Mouse (Mus musculus): Measurements from ENCODE around the gene Rwdd2b. TPM values are rescaled to one million over a fixed set of nuclear protein-coding genes. Genes with fewer than 3 reads are reported as not detected.

Rwdd2b gene
- polyA plus RNA-seq, 1 experiment from 2014 or later = 14.2 TPM

DNA sequence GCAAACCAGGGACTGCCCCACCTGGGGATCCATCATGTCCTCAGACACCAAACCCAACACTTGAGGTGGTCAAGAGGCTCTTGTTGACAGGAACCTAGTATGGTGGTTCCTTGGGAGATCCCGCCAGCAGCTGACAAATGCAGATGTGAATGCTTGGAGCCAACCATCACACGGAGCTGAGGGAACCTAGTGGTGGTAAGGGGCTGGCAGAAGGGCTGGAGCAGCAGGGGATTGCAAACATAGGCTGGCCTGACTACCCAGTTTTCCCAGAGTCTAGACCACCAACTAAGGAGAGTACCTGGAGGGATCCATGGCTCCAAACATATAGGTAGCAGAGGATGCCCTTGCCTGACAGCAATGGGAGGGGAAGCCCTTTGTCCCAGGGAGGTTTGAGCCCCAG is 12.9 kb upstream of the Rwdd2b start:
- DNase-seq (ENCODE audit: low spot score) = no peak
- no peak for ATAC-seq (ENCODE audit: low FRiP score)
- Histone ChIP-seq H3K4me1 (replicated peaks; ENCODE audit: control insufficient read depth, insufficient read depth, low read length) (no peaks in the 10 kb centered on the region; the same call in 1 of the 2 replicates), H3K27ac (ENCODE audit: low read depth, low read length) (no peak overlapping the region), H3K4me2 (replicated peaks; ENCODE audit: low read depth, low read length) (no peak overlapping the region), H3K27me3 (ENCODE audit: control insufficient read depth, insufficient read depth, low read length) (no peaks in the 10 kb centered on the region), H3K9me3 (ENCODE audit: control insufficient read depth, low read length) (no peaks in the 10 kb centered on the region), H3K4me3 (ENCODE audit: low read depth, low read length) (no peak overlapping the region), H3K9ac (ENCODE audit: low read depth, low read length) (no peak overlapping the region), H3K36me3 (ENCODE audit: control insufficient read depth, insufficient read depth, low read length) (no peaks in the 10 kb centered on the region)
- 92% methylated on average over 2 of the region's 2 CpGs for WGBS

DNA sequence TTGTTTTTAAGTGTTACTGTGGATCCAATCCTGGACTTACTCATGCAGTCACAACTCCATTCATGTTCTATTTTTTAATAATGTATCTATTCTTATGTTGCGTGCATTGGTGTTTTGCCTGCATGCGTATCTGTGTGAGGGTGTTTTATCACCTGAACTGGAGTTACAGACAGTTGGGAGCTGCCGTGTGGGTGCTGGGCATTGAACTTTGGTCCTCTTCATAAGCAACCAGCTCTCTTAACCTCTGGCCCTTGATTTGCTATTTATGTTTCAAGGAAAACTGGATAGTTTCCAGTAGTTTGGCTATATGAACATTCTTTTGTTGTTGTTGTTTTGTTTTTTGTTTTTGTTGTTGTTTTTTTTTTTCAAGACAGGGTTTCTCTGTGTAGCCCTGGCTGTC is 5.2 kb upstream of the Rwdd2b start:
- WGBS = 94% methylated on average over 3 of the region's 3 CpGs
- DNase-seq (ENCODE audit: low spot score) (no peak), ATAC-seq (ENCODE audit: low FRiP score) (no peak)

DNA sequence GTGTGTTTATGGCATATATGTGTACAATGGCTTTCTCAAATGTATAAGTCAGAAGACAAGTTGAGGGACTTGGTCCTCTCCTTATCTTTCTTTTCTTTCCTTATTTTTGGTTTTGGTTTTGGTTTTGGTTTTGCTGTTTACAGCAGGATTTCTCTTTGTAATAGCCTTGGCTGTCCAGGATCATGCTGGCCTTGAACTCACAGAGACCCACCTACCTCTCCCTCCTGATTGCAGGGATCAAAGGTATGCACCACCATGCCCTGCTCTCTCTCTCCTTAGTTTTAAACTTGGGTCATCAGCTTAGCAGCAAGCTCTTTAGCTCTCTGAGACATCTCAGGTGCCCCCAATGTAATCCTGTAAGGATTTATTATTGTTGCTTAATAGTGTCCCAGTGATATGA is 4.7 kb upstream of the Rwdd2b start:
- ATAC-seq (ENCODE audit: low FRiP score) (no peak), DNase-seq (ENCODE audit: low spot score) (no peak)
- Histone ChIP-seq H3K36me3 (ENCODE audit: control insufficient read depth, insufficient read depth, low read length) (no peaks in the 10 kb centered on the region), H3K4me1 (replicated peaks; ENCODE audit: control insufficient read depth, insufficient read depth, low read length) (peaks cover 2% of the 10 kb centered on the region), H3K4me3 (ENCODE audit: low read depth, low read length) (no peak overlapping the region), H3K4me2 (replicated peaks; ENCODE audit: low read depth, low read length) (no peak overlapping the region), H3K27me3 (ENCODE audit: control insufficient read depth, insufficient read depth, low read length) (no peaks in the 10 kb centered on the region), H3K9ac (ENCODE audit: low read depth, low read length) (no peak overlapping the region), H3K9me3 (ENCODE audit: control insufficient read depth, low read length) (no peaks in the 10 kb centered on the region), H3K27ac (ENCODE audit: low read depth, low read length) (no peak overlapping the region)

More for the DNA sequence above, 5.2 kb upstream of the Rwdd2b start:
- H3K9me3 ChIP-seq (ENCODE audit: control insufficient read depth, low read length) = no peaks in the 10 kb centered on the region
- no peak overlapping the region for H3K4me2 ChIP-seq (replicated peaks; ENCODE audit: low read depth, low read length)
- H3K9ac ChIP-seq (ENCODE audit: low read depth, low read length) = no peak overlapping the region
- H3K27ac ChIP-seq (ENCODE audit: low read depth, low read length) = no peak overlapping the region
- no peaks in the 10 kb centered on the region for H3K27me3 ChIP-seq (ENCODE audit: control insufficient read depth, insufficient read depth, low read length)
- H3K4me1 ChIP-seq (replicated peaks; ENCODE audit: control insufficient read depth, insufficient read depth, low read length) = peaks cover 2% of the 10 kb centered on the region
- H3K4me3 ChIP-seq (ENCODE audit: low read depth, low read length) = no peak overlapping the region
- no peaks in the 10 kb centered on the region for H3K36me3 ChIP-seq (ENCODE audit: control insufficient read depth, insufficient read depth, low read length)

DNA sequence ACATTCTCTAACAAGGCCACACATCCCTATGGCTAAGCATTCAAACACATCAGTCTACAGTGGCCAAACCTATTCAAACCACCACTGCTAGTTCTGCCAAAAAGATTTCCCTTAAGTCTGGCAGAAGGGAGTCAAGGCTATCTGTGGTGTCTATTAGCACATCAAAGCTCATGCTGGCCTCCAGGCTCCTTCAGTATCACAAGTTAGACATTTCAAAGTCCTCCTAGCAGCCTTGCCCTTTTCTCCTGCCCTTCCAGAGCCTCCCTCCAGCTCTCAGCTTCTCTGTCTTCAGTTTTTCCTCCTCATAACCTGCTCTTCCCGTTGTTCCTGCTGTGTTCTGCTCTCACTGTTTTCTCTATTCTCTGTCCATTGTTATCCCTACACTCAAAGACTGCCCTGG is 3.7 kb upstream of the Rwdd2b start:
- no peaks in the 10 kb centered on the region for H3K36me3 ChIP-seq (ENCODE audit: control insufficient read depth, insufficient read depth, low read length)
- ATAC-seq (ENCODE audit: low FRiP score) (no peak), DNase-seq (ENCODE audit: low spot score) (no peak)
- no peak overlapping the region for H3K4me3 ChIP-seq (ENCODE audit: low read depth, low read length)
- no peak overlapping the region for H3K4me2 ChIP-seq (replicated peaks; ENCODE audit: low read depth, low read length)
- WGBS = 54% methylated on average over 1 of the region's 1 CpGs
- peaks cover 2% of the 10 kb centered on the region for H3K4me1 ChIP-seq (replicated peaks; ENCODE audit: control insufficient read depth, insufficient read depth, low read length)
- no peak overlapping the region for H3K9ac ChIP-seq (ENCODE audit: low read depth, low read length)
- no peaks in the 10 kb centered on the region for H3K9me3 ChIP-seq (ENCODE audit: control insufficient read depth, low read length)
- no peaks in the 10 kb centered on the region for H3K27me3 ChIP-seq (ENCODE audit: control insufficient read depth, insufficient read depth, low read length)
- no peak overlapping the region for H3K27ac ChIP-seq (ENCODE audit: low read depth, low read length)

DNA sequence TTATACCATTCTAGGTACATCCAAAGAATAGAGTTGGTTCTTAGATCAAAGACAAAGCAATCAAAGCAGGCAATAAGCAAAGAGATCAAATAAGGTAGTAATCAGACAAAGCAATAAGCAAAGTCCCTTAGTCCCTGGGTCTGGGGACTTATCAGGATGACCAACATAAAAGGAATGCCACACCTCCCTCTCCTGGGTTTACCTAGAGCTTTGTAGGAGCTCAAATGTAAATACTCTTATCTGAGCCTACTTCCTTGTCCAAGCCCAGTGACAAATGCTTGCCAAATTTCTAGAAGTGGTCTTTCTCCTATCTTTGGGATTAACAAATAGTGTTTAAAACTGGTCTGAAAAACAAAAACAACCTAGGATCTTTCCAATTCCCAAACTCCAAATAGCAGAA is 2.9 kb upstream of the Rwdd2b start:
- Histone ChIP-seq H3K4me3 (ENCODE audit: low read depth, low read length) (no peak overlapping the region), H3K9me3 (ENCODE audit: control insufficient read depth, low read length) (no peaks in the 10 kb centered on the region), H3K4me2 (replicated peaks; ENCODE audit: low read depth, low read length) (no peak overlapping the region), H3K9ac (ENCODE audit: low read depth, low read length) (no peak overlapping the region), H3K27ac (ENCODE audit: low read depth, low read length) (no peak overlapping the region), H3K4me1 (replicated peaks; ENCODE audit: control insufficient read depth, insufficient read depth, low read length) (peaks cover 2% of the 10 kb centered on the region), H3K36me3 (ENCODE audit: control insufficient read depth, insufficient read depth, low read length) (no peaks in the 10 kb centered on the region), H3K27me3 (ENCODE audit: control insufficient read depth, insufficient read depth, low read length) (no peaks in the 10 kb centered on the region)
- DNase-seq (ENCODE audit: low spot score) (no peak), ATAC-seq (ENCODE audit: low FRiP score) (no peak)

DNA sequence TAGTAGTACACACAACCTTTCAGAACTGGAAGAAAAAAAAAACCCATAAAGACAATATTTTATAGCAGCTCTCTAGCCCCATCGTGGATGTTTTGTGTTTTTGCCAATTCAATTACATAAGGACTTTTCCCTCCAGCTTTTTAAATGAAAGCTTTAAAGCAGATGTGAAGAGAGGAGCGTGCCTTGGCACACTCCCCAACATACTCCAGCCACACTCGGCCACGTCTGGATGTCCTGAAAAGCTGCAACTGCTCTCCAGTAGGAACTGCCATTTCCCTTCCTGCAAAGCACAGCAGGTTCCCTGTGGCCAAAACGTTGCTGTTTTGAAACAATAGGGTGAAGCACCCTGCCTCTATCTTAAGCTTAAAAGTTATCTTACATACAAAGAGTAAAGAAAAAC is 1.9 kb upstream of the Rwdd2b start:
- no peak overlapping the region for H3K27ac ChIP-seq (ENCODE audit: low read depth, low read length)
- H3K9ac ChIP-seq (ENCODE audit: low read depth, low read length) = no peak overlapping the region
- no peak for ATAC-seq (ENCODE audit: low FRiP score)
- no peaks in the 10 kb centered on the region for H3K27me3 ChIP-seq (ENCODE audit: control insufficient read depth, insufficient read depth, low read length)
- no peaks in the 10 kb centered on the region for H3K36me3 ChIP-seq (ENCODE audit: control insufficient read depth, insufficient read depth, low read length)
- H3K9me3 ChIP-seq (ENCODE audit: control insufficient read depth, low read length) = no peaks in the 10 kb centered on the region
- 59% methylated on average over 5 of the region's 5 CpGs for WGBS
- DNase-seq (ENCODE audit: low spot score) = no peak
- H3K4me3 ChIP-seq (ENCODE audit: low read depth, low read length) = no peak overlapping the region
- peaks cover 2% of the 10 kb centered on the region for H3K4me1 ChIP-seq (replicated peaks; ENCODE audit: control insufficient read depth, insufficient read depth, low read length)
- no peak overlapping the region for H3K4me2 ChIP-seq (replicated peaks; ENCODE audit: low read depth, low read length)

DNA sequence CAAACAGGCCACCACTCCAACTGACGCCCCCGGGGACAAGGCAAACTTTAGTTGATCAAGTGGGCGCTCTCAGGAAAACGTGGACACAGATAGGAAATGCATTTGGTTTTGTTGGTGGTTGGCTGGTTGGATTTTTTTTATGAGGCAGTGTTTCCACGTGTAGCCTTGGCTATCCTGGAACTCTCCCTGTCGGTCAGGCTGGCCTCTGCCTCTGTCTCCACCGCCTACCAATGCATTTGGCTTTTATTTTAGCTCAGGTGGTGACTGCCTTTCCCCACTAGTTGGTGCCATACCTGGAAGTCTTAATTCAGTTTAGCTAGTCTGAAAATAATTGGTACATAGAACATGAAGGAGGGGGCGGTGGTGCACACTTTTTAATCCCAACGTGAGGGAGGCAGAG is 716 bp upstream of the Rwdd2b start:
- Histone ChIP-seq H3K27me3 (ENCODE audit: control insufficient read depth, insufficient read depth, low read length) (no peaks in the 10 kb centered on the region), H3K4me2 (replicated peaks; ENCODE audit: low read depth, low read length) (peak overlapping the region; percentile 64), H3K36me3 (ENCODE audit: control insufficient read depth, insufficient read depth, low read length) (no peaks in the 10 kb centered on the region), H3K9ac (ENCODE audit: low read depth, low read length) (peak overlapping the region; percentile 86), H3K4me3 (ENCODE audit: low read depth, low read length) (peak overlapping the region; percentile 77), H3K27ac (ENCODE audit: low read depth, low read length) (no peak overlapping the region), H3K4me1 (replicated peaks; ENCODE audit: control insufficient read depth, insufficient read depth, low read length) (peaks cover 2% of the 10 kb centered on the region), H3K9me3 (ENCODE audit: control insufficient read depth, low read length) (no peaks in the 10 kb centered on the region)
- ATAC-seq (ENCODE audit: low FRiP score) (no peak), DNase-seq (ENCODE audit: low spot score) (peak; percentile 13)
- WGBS = 28% methylated on average over 9 of the region's 9 CpGs

DNA sequence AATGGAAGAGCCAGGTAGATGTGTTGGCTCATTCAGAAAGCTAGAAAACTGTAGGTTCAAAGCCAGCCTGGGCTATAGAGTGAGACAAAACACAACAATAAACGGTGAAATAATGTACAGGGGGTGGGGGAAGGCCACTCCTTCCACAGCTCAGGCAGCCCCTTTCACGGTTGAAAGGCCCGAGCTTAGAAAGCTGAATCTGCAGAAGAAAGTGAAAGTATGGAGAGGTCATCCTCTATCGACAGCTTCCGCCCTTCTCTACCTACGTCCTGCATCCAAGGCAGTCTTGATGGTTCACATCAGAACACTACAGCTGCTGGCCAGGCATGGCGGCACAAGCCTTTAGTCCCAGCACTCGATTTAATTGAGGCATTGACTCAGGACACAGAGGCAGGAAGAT is 1.7 kb downstream of the Rwdd2b start:
- Histone ChIP-seq H3K9ac (ENCODE audit: low read depth, low read length) (no peak overlapping the region), H3K36me3 (ENCODE audit: control insufficient read depth, insufficient read depth, low read length) (no peaks in the 10 kb centered on the region), H3K27ac (ENCODE audit: low read depth, low read length) (no peak overlapping the region), H3K9me3 (ENCODE audit: control insufficient read depth, low read length) (no peaks in the 10 kb centered on the region), H3K4me3 (ENCODE audit: low read depth, low read length) (no peak overlapping the region), H3K27me3 (ENCODE audit: control insufficient read depth, insufficient read depth, low read length) (no peaks in the 10 kb centered on the region), H3K4me1 (replicated peaks; ENCODE audit: control insufficient read depth, insufficient read depth, low read length) (peaks cover 2% of the 10 kb centered on the region), H3K4me2 (replicated peaks; ENCODE audit: low read depth, low read length) (no peak overlapping the region)
- WGBS = 89% methylated on average over 8 of the region's 8 CpGs
- DNase-seq (ENCODE audit: low spot score) = no peak
- ATAC-seq (ENCODE audit: low FRiP score) = no peak

DNA sequence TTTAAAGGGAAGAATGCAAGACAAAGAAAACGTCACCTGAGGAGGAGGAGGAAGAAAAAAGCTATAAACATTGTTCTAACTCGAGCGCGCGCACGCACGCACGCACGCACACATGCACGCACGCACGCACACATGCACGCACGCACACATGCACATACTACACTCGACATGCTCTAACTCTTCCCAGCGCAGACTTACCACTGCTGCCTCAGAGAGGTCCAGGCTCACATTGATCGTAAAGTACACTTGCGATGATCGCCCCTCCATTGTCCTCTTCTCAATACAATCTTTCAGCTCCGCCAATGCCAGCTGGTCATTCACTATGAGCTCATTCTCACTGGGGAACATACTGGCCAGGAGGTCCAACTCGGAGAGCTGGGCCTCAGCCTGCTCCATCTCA is 3.3 kb downstream of the Rwdd2b start:
- ATAC-seq (ENCODE audit: low FRiP score) = no peak
- H3K27ac ChIP-seq (ENCODE audit: low read depth, low read length) = no peak overlapping the region
- no peak for DNase-seq (ENCODE audit: low spot score)
- H3K4me2 ChIP-seq (replicated peaks; ENCODE audit: low read depth, low read length) = no peak overlapping the region
- H3K4me3 ChIP-seq (ENCODE audit: low read depth, low read length) = no peak overlapping the region
- H3K27me3 ChIP-seq (ENCODE audit: control insufficient read depth, insufficient read depth, low read length) = no peaks in the 10 kb centered on the region
- peaks cover 2% of the 10 kb centered on the region for H3K4me1 ChIP-seq (replicated peaks; ENCODE audit: control insufficient read depth, insufficient read depth, low read length)
- no peaks in the 10 kb centered on the region for H3K36me3 ChIP-seq (ENCODE audit: control insufficient read depth, insufficient read depth, low read length)
- H3K9me3 ChIP-seq (ENCODE audit: control insufficient read depth, low read length) = no peaks in the 10 kb centered on the region
- H3K9ac ChIP-seq (ENCODE audit: low read depth, low read length) = no peak overlapping the region
- WGBS = 94% methylated on average over 21 of the region's 21 CpGs
